Mouse (Mus musculus) embryonic facial prominence, embryonic 10.5 days (tissue): ENCODE results near the gene Htr5b. TPM values are rescaled to one million over a fixed set of nuclear protein-coding genes. Genes with fewer than 3 reads are reported as not detected.

Experiments
- DNase-seq: peaks from one replicate; pipeline ENCODE4 v3.0.0-alpha.2; 2017; ENCODE audit warnings: low spot score
- H3K27ac ChIP-seq: fragments of 300-500 bp; sonication (generic); replicated peaks from 2 replicates; pipeline ENCODE4 v1.5.1; 2016; ENCODE audit warnings: mild to moderate bottlenecking
- H3K27me3 ChIP-seq: fragments of 300-500 bp; sonication (generic); replicated peaks from 2 replicates; pipeline ENCODE4 v1.6.1; 2016; ENCODE audit warnings: low read depth, mild to moderate bottlenecking; ENCODE audit not compliant: poor library complexity, severe bottlenecking
- H3K36me3 ChIP-seq: fragments of 300-500 bp; sonication (generic); replicated peaks from 2 replicates; pipeline ENCODE4 v1.6.1; 2016; ENCODE audit warnings: mild to moderate bottlenecking, moderate library complexity
- H3K4me1 ChIP-seq: fragments of 300-500 bp; sonication (generic); 2 replicates; pipeline ENCODE4 v1.6.1; 2016
- H3K4me3 ChIP-seq: fragments of 300-500 bp; sonication (generic); 2 replicates; pipeline ENCODE4 v1.5.1; 2016; ENCODE audit warnings: mild to moderate bottlenecking, moderate library complexity
- H3K9me3 ChIP-seq: fragments of 300-500 bp; sonication (generic); 2 replicates; pipeline ENCODE4 v1.6.1; 2016; ENCODE audit warnings: mild to moderate bottlenecking
- WGBS: fragments of 180-500 bp; shearing (Covaris S2); methylation state at CpG from one replicate; pipeline ENCODE4 v1.1.7; 2016; 5-methylcytosine and 5-hydroxymethylcytosine counted together
- polyA plus RNA-seq: library from polyadenylated mRNA; unstranded; fragments of >200 nt; fragmentation: Nextera tagmentation; extraction: Ambion mirVana; gene quantifications from 2 replicates; pipeline ENCODE4 v1.2.1, GENCODE M21; 2016

Gene Htr5b
- polyA plus RNA-seq, 1 experiment from 2014 or later, result 0.31 TPM

- H3K27ac ChIP-seq, result no peak overlapping the region
- H3K4me3 ChIP-seq, result no peak overlapping the region
- no peak for DNase-seq
- H3K9me3 ChIP-seq, result no peaks in the 10 kb centered on the region
- no peaks in the 10 kb centered on the region for H3K27me3 ChIP-seq
- 89% methylated on average over 12 of the region's 12 CpGs for WGBS
- peaks cover 64% of the 10 kb centered on the region for H3K36me3 ChIP-seq
- no peaks in the 10 kb centered on the region for H3K4me1 ChIP-seq
Observed at GRCm38 (mm10) chr1:121478284-121478980, 49.8 kb downstream of the Htr5b start.

- Histone ChIP-seq H3K27me3 (no peaks in the 10 kb centered on the region), H3K4me1 (no peaks in the 10 kb centered on the region), H3K4me3 (no peak overlapping the region), H3K36me3 (peaks cover 57% of the 10 kb centered on the region), H3K9me3 (no peaks in the 10 kb centered on the region), H3K27ac (no peak overlapping the region)
- no peak for DNase-seq
- 93% methylated on average over 5 of the region's 5 CpGs for WGBS
Observed at GRCm38 (mm10) chr1:121477716-121478115, 50.5 kb downstream of the Htr5b start.

GRCm38 (mm10) chr1:121471503-121471902 is 56.8 kb downstream of the Htr5b start:
- Histone ChIP-seq H3K4me3 (no peak overlapping the region), H3K27me3 (no peaks in the 10 kb centered on the region), H3K36me3 (peaks cover 23% of the 10 kb centered on the region), H3K9me3 (no peaks in the 10 kb centered on the region), H3K4me1 (no peaks in the 10 kb centered on the region), H3K27ac (no peak overlapping the region)
- DNase-seq, result no peak
- 84% methylated on average over 5 of the region's 5 CpGs for WGBS

- 88% methylated on average over 2 of the region's 2 CpGs for WGBS
- DNase-seq, result no peak
- Histone ChIP-seq H3K4me3 (no peak overlapping the region), H3K9me3 (no peaks in the 10 kb centered on the region), H3K36me3 (peaks cover 38% of the 10 kb centered on the region), H3K27me3 (no peaks in the 10 kb centered on the region), H3K4me1 (no peaks in the 10 kb centered on the region), H3K27ac (no peak overlapping the region)
Observed at GRCm38 (mm10) chr1:121468271-121468670, 60.0 kb downstream of the Htr5b start.

GRCm38 (mm10) chr1:121466276-121466675 is 62.0 kb downstream of the Htr5b start:
- Histone ChIP-seq H3K27ac (no peak overlapping the region), H3K36me3 (peaks cover 57% of the 10 kb centered on the region), H3K27me3 (no peaks in the 10 kb centered on the region), H3K4me1 (no peaks in the 10 kb centered on the region), H3K4me3 (no peak overlapping the region), H3K9me3 (no peaks in the 10 kb centered on the region)
- DNase-seq, result no peak
- 88% methylated on average over 3 of the region's 3 CpGs for WGBS

GRCm38 (mm10) chr1:121463806-121464205 is 64.5 kb downstream of the Htr5b start:
- Histone ChIP-seq H3K4me3 (no peak overlapping the region), H3K9me3 (no peaks in the 10 kb centered on the region), H3K4me1 (no peaks in the 10 kb centered on the region), H3K27ac (no peak overlapping the region), H3K36me3 (peaks cover 51% of the 10 kb centered on the region), H3K27me3 (no peaks in the 10 kb centered on the region)
- no peak for DNase-seq
- 87% methylated on average over 7 of the region's 7 CpGs for WGBS

- DNase-seq, result no peak
- 81% methylated on average over 1 of the region's 1 CpGs for WGBS
- no peaks in the 10 kb centered on the region for H3K4me1 ChIP-seq
- H3K4me3 ChIP-seq, result no peak overlapping the region
- no peak overlapping the region for H3K27ac ChIP-seq
- H3K36me3 ChIP-seq, result peaks cover 44% of the 10 kb centered on the region
- no peaks in the 10 kb centered on the region for H3K27me3 ChIP-seq
- no peaks in the 10 kb centered on the region for H3K9me3 ChIP-seq
Observed at GRCm38 (mm10) chr1:121462643-121463042, 65.6 kb downstream of the Htr5b start.

- WGBS, result 89% methylated on average over 7 of the region's 7 CpGs
- no peaks in the 10 kb centered on the region for H3K9me3 ChIP-seq
- H3K27ac ChIP-seq, result no peak overlapping the region
- no peaks in the 10 kb centered on the region for H3K4me1 ChIP-seq
- no peak for DNase-seq
- no peaks in the 10 kb centered on the region for H3K27me3 ChIP-seq
- peaks cover 43% of the 10 kb centered on the region for H3K36me3 ChIP-seq
- no peak overlapping the region for H3K4me3 ChIP-seq
Observed at GRCm38 (mm10) chr1:121461895-121462294, 66.4 kb downstream of the Htr5b start.

- H3K27ac ChIP-seq, result no peak overlapping the region
- H3K9me3 ChIP-seq, result no peaks in the 10 kb centered on the region
- H3K27me3 ChIP-seq, result no peaks in the 10 kb centered on the region
- no peak overlapping the region for H3K4me3 ChIP-seq
- H3K4me1 ChIP-seq, result no peaks in the 10 kb centered on the region
- peaks cover 39% of the 10 kb centered on the region for H3K36me3 ChIP-seq
- no peak for DNase-seq
- 74% methylated on average over 6 of the region's 6 CpGs for WGBS
Observed at GRCm38 (mm10) chr1:121460077-121460476, 68.2 kb downstream of the Htr5b start.

Other genes with a start within 250 kb of the Htr5b start
- gene Insig2, start 195.9 kb downstream of the Htr5b start, polyA plus RNA-seq, result 18.6 and 21.7 TPM in 2 replicates
- gene Ccdc93, start 97.4 kb downstream of the Htr5b start, polyA plus RNA-seq, result 11.2 and 12.7 TPM in 2 replicates
- 77.9 and 81.4 TPM in 2 replicates for gene Ddx18, start 39.5 kb upstream of the Htr5b start, polyA plus RNA-seq